Mouse (Mus musculus) cerebellum, adult 18-20 months (tissue): ENCODE results near the gene Lamtor5.

ENCODE experiments used
- DNase-seq, 2 experiments: peaks; one replicate each; pipeline ENCODE4 v3.0.0; 2021

The Lamtor5 gene

DNA sequence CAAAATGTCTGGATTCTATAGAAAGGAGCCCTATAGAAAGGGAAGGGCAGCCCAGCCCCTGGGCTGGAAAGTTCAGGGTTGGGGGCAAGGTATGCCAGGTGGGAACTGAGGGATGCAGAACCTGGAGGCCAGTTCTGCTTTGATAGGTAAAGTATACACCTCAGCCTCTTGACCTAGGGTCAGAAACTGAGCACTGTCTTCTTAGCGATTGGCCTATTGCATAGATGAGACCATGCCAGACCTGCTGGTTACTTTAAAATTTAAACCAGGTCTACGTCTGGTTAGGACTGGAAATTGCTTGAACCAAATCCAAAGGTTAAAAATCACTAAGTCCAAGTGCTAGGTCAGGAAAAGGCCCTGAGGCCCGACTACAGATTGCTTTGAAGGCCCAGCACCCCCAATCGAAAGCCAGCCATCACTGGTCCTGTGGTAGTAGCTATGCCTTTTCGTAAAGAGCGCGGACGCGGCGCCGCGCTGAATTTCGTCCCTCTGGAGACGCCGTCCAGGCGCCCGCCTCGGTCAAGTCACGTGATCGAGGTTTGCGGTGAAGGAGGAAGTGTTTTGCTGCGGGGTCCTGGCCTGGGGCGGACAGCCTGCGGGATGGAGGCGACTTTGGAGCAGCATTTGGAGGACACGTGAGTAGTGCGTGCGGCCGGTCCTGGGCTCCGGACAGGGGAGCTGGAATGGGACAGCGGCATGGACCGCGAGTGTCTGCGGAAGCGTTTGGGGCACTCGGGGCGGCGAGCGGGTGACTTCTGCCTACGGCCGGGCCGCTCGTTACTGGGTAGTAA lies at the start of gene Lamtor5:
Gene Lamtor5 (plus strand): TSS at position 380 of the 791 bp plus-strand sequence.
- peak; percentile 87 to 95 for DNase-seq

DNA sequence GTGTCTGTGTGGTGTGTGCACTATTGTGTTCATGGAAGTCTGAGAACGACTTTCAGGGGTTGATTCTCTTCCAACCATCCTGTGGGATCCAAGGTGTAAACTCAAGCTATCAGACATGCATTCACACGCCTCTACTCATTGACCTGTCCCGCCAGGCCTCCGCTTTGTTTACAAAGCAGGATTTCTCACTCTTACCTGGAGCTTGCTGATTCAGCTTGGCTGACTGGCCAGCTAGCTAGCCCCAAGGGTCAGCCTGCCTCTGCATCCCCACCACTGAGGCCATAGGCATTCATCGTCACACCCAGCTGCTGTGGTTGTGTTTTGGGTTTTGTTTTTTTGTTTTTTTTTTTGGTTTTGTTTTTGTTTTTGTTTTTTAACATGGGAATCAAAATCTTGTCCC lies 49.4 kb upstream of the Lamtor5 start:
- no peak for DNase-seq

DNA sequence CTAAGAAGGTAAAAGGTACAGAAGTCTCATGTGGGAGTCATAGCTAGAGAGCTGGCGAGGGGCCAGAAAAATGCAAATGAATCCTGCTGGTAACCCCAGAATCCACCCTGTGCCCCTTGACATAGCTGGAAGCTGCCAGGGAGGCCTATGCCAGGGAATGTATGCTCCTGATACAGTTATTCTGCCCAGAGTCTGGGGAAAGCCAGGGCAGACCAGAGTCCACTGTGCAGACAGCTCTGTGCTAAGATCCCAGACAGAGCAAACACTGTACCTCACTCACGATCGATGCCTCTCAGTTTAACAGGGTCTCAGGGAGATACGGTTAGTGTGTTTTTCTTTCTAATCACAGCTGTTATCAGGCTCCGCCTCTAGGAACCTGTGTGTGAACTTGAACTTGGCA lies 48.8 kb upstream of the Lamtor5 start:
- no peak for DNase-seq

DNA sequence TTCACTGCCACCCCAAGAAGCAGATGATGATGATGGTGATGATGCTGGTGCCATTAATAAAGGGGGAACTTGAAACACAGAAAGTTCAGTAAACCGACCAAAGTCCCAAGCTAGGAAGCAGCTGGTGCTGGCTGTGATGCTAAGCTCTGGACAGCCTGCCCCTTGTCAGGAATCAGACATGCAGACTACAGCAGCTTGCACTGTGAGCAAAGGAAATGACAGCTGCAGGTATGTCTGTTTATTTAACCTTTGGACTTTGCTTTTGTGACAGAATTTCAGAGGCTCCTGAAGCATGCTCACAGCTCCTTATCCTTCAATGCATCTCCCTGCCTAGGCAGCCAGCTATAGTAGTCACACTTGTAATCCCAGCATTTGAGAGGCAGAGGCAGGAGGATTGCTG lies 48.1 kb upstream of the Lamtor5 start, which contains the start of gene A630076J17Rik:
Gene A630076J17Rik (plus strand): TSS at position 88 of the 400 bp plus-strand sequence.
- DNase-seq, result no peak

DNA sequence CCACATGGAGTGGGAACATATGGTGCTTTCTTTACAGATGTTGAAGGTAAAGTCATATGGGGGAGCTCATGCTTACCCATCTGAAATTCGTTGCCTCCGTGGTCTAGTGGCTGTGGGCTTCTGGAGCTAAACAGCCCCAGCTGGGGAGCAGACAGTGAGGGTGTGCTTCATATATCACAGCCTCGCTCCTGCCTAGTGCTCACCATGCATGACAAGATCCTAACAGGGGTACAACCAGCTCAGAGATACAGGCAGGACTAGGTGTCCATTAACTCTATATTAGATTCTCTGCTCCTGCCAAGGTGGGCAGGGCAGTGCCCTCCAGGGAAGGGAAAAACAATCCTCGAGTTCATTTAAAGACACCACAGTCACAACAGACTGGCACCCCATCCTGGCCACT lies 47.5 kb upstream of the Lamtor5 start:
- no peak for DNase-seq

DNA sequence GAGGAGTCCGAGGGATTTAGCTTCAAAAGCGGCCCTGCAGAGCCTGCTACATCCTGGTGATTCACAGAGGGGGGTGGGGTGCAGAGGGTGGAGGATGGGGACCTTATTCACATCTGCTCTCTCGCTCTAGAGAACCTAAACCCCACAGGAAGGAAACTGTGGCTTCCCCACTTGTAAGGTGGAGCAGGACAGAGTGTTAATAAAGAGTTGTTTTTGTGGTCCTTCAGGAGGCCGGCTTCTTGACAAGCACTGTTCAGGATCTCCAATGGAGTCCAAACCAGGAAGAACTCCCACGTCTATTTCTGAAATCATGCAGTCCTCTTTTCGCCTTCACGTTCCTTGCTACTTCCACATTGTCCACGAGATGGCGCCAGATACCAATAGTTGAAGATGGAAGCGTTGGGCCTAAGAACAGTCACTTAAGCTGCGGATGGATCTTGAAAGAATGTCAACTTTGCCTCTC lies 45.3 kb upstream of the Lamtor5 start:
- DNase-seq, result peak; percentile 72 to 84

DNA sequence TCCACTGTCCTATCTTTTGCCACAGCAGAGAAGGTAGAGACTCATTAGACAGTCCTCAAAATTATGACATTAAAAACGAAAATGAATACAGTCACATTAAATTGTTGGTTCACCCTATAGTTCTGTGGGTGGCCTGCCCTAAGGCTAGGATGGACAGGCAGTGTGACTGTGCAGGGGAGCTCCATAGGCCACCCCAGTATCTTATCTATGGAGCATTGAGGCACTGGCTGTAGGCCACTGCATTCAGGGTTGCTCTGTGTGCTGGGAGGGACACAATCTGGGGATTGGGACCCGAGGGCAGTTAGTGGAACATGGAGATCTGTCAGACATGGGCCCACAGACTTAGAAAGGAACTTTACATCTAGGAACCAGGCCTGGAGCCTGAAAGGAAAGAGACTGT lies 44.7 kb upstream of the Lamtor5 start:
- DNase-seq, result no peak

DNA sequence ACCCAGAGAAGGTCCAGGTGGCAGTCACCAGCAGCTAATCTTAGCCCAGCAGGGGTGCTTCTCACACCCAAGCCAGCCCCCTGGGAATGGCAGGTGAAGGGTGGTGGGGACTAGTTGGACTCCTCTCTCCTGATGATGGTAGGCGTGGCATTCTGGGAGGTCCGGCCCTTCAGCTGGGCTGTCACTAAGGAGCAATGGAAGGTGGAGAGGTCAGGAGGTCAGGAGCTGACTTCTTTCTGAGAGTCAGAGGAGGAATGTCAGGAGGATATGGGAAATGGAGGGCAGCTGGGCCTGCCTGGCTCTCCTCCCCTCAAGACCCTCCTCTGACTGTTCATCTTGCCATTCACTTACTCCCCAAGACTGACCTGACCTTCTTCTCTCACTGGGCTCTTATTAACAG lies 40.6 kb upstream of the Lamtor5 start:
- no peak for DNase-seq

DNA sequence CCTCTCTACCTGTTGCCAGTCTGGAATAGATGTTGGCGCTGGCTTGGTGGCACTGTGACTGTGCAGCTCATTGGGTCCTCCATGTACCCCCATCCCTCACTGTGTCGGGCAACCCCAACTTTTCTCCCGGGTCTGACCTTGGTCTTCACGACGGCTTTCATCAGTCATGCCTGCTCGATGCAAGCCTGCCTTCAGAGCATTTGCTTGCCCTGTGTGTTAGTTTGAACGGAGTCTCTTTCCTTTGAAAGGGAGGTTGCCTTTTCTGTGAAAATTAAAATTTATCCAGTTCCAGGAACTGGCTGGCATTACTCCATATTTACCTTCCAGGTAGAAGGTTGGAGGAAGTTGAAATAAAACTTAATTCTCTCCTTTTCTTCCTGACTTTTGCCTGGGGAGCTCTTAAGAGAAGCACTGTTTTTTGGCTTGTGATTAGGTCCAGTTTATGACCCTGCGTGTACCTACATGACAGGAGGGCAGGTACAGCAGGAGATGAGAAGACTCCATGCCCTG lies 40.1 kb upstream of the Lamtor5 start:
- no peak for DNase-seq

DNA sequence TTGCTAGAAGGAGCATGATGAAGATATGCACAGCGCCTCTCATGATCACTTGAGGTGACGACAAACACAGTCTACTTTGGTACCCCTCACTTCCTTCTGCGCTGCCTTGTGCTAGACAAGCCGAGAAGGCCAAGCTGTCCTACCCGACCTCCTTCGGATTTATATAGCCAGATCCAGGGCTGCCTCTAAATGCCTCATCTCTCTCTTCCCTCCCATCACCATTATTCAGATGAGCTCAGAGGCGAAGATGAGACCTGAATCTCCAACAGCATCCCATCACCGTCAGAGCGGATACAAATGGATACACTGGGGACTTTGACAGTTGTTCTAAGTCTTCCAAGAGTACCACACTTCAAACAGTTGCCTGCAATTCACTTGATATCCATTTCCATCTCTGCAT lies 39.1 kb upstream of the Lamtor5 start, which contains the start of gene Prok1:
Gene Prok1 (minus strand): TSS at position 101 of the 400 bp plus-strand sequence.
- DNase-seq, result no peak

DNA sequence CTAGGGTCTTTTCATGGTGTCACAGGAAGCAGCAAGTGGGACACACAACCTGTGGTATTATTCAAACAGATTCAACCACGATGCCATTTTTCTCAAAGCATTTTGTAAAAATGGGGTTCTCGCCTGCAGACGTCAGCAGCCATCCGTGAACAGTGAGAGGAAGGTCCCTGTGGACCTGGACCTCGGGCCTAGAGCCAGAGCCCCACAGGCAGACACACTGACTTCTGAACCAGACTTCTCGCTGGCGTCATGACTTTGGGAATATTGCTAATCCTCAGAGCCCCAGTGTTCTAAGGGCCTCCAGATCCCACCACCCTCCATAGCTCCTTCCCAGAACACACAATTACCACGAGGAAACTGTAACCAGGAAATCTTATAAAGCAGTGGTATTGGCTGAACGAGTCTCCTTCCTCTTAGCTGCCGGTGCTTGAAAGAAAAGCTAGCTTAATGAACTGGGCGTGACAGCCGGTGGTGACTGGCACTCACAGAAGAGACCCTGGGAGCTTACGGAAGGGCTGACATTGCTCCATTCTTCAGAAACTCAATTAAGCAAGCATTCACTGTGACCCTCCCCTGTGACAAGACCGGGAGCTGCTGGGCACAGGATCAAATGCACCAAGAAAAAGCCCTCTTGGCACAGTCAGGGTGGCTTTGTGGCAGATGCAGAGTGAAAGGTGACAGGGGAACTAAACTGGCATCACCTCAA lies 37.1 kb upstream of the Lamtor5 start:
- DNase-seq, result no peak

DNA sequence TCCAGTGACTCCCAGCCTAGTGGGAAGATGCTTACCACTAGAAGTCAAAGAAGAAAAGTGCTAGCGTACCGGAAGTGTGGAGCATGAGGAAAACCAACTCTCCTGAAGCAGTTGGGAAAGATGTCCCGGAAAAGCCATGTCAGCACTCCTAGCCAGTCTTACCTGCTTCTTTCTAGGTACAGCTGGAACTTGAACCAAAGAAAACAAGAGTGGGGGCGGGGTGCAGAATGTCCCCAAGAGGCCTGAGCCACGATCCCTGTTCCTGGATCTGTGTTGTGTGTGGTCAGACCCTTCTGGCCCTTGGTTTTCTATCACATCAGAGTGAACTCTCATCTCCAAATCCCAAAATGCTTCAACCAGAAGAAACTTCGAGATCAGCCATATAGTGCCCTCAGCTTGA lies 31.8 kb upstream of the Lamtor5 start:
- DNase-seq, result no peak

DNA sequence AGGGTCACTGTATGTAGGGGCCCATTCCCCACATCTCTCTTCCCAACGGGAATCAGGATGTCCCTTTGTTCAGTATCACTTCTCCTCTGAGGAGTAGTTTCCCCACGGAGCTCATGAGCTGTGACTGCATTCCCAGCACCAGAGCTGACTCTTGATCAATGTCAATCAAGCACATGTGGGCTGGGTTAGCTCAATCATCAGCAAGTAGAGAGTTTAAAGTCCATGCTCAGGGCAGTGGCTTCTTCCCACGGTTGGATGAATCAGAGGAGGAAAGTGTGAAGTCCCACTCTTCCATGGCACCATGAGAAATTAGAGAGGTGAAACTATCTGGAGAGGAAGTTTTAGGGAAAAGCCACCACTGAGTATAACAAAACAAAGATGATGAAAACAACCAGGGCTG lies 29.6 kb upstream of the Lamtor5 start:
- DNase-seq, result no peak

DNA sequence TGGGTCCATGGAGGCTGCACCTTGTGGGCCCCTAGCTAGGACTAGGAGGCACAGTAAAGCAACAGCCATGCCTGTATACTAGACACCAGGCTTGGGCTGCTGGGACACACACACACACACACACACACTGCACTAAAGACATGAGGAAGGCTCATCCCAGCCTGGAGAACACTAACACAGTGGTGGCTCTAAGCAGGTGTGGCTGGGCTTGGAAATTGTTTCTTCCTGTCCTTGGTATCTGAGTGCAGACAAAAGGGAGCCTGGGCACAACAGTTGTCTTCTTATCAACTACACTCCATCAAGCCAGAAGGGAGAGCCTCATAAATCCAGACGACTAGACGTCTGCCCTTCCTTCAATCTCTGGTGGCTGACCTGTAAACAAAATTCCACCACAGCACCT lies 28.3 kb upstream of the Lamtor5 start:
- no peak for DNase-seq

DNA sequence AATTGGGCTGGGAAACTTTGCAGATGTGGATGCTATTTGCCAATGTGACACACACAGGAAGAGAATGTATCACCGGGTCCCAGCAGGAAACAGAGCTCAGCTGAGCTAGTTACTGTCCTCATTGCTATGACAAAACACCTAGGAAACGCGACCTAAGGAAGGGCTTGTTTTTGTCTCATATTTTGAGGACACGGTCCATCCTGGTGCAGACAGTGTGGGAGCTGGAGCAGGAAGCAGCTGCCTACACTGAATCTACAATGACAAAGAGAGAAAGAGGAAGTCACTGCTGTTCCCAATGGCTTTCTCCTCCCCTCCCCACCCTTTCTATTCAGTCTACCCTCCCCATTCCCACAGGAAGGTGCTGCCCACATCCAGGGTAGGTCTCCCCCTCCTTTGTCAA lies 26.6 kb upstream of the Lamtor5 start:
- no peak for DNase-seq

DNA sequence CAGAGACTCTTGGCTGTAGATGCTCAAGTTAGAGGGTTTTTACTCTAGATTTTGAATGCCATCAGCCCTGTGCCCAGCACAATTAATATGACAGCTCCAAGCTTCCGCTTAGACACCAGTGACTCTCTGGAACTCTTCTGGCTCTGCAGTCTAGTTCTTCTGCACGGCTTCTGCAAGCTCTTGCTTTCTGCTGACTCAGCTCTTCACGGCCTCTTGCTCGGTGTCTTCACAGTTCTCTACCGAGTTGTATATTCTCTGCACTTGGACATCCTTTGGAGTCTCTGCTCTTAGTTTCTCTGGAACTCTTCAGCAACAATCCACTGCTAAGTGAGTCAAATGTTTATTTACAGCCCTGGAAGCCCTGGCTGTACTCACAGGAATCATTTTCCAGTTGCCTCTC lies 24.7 kb upstream of the Lamtor5 start:
- no peak for DNase-seq

DNA sequence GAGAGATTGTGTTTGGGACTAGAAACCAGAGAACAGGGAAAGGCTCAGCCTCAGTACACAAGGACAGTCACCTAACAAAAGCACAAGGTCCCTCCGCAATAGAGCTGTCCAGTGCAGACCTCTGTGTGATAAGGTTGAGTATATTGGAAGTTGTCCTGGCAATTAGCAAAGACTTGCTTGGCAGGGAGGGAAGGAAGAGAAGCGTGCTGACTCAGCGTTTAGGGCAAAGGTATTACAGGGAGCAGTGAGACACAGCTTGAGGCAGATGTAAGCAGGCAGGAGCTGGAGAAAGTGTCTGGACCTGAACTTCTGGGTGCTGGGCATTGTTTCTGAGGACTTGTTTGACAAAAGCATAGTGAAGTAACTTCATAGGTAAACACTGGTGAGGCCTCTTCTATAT lies 22.7 kb upstream of the Lamtor5 start:
- DNase-seq, result no peak

DNA sequence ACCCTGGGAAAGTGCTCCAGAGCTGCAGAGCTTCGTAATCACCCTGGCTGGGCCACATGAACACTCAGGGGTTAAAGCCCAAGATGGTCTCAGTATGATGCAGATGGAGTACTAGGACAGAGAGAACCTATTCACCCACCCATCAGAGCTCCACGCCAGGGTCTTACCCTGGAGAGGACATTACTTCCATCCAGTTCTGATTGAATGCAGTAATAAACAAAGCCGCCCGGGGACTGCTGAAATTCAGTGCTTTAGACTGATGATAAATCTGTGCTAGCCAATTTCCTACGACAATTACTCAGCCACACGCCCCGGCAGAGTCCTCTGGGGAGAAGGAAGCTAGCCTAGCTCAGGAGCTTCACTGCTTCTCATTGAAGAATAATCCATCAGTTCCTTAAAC lies 21.9 kb upstream of the Lamtor5 start:
- DNase-seq, result no peak

DNA sequence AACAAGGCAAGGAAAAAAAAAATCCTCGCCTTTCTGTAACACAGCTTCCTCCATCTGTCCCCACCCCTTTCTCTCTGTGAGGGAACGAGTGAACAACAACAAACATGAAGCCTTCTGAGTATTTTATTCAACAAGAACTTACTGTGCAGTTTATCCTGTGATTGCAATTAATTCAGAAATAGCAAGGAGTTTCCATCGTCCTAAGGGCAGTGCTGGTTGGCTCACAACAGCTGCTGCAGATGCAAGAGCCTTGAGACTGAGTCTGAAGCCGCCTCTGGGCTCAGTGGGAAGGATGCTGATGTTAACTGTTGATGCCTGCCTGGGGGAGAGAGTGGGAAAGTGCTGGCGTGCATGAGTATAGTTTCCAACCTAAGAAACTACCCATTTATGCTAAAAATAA lies 20.7 kb upstream of the Lamtor5 start:
- DNase-seq, result no peak

DNA sequence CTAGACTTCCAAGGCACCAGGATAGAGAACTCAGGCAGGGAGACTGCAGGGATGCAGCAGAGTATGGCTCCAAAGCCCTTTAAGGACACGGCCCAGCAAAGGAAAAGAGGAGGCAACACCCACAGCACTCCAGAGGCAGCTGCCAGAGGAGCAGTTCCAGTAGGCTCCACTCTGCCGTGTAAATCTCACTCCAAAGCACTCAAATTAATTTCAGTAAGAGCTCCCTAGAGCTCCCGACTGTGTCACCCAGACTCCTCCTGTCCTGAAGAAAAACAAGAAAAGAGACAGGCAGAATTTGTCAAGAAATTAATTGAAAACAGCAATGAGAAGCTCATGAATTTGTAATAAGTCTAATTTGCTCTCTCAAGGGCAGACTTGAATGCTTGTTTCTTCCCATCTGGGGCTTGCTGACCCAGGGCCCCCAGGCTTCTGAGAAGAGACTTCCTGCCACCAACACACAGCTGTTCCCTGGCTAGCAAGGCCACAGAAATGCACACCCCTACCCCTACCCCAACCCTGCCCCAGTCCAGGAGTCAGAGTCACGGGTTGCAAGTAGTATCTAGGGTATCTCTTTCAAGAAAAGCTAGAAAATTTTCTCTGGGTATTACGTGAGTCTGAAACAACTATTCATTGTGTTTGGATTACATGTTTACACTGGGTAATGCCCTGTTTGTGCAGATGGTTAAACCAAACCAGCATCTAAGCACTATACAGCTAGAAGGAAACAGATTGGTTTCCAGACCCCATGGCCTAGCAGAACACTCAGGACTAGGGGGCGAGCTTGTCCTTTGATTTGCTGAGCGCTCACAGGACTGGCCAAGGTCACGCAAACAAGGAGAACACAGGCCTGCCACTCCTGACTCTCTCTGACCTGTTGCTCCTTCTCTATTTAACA lies 17.5 kb upstream of the Lamtor5 start:
- no peak for DNase-seq

DNA sequence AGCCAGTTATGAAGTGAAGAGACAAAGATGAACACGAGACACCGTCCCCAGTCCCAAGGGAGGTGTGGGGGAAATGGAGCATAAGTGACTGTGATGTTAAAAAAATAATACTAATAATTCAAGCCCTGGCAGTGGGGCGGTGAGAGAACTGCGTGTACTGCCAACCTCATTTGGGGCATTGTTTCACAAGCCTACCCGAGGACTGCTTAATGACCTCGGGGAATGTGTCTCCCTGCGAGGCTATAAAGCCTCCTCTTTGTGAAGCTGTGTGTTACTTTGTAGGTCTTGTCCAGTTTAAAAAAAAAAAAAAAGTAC lies 16.9 kb upstream of the Lamtor5 start:
- no peak for DNase-seq

DNA sequence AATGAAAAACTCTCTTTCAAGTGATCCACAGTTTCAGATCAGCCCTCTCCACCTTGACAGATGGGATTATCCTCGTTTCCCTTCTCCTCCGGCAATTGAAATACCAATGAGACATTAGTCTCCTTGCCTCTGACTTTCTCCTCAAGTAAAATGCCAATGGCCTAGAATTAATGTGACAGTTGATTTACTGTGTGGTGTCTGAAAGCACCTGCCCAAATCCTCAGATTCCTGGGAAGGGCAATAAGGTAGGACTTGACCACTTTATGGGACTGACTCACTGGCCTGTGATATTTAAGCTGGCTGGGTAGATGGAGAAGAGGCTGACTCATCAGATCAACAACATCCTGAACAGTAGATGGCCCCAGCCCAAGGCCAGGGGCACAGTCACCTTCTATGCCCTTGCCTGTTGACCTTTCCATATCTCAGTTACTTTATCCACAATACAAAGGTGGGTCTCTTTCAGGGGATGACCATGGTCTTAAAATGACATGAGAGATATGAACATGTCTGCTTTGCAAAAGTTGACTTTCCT lies 11.8 kb upstream of the Lamtor5 start:
- no peak for DNase-seq

DNA sequence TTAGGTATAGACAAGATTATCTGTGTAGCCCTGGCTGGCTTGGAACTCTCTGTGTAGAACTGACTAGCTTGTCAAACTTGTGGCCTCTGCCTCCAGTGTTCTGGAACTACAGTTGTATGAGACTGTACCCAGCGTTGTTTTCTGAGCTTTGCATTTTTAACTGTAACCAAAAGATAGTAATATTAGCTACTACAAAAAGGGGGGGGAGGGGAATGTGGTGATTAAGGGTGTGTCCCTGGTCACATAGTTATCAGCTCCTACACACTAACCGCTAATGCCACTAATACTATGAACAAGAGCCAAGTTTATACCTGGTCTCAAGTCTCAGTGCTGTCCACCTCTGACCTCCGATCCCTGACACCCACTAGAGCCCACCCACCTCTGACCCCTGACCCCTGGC lies 6.2 kb upstream of the Lamtor5 start:
- DNase-seq, result no peak
